ENCODE assay signal across 1 mouse cellular context in the genomic region with DNA sequence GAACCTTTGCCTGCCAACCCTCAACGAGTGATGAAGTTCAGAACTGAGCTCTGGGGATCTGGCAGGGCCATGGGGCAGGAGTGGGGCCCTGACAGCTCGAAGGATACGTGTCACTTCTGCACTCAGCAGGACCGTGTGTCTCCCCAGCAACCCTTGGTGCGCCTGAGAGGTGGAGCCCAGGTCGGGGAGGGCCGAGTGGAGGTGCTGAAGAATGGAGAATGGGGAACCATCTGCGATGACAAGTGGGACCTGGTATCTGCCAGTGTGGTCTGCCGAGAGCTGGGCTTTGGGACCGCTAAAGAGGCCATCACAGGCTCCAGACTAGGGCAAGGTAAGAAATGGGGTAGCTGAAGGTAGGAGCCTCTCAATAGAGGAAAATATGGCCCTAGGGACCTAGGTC. TPM values are rescaled to one million over a fixed set of nuclear protein-coding genes. Genes with fewer than 3 reads are reported as not detected.
"Had no signal": no experiment of that assay in that cellular context is flagged by ENCODE, and none has a peak within 500 bp of the region (broad histone marks: within the 10 kb centered on the region; RNA-seq: fewer than 3 reads in every experiment).

No protein-coding gene starts in this region.

RNA-seq across cellular contexts. Expression of a gene that starts 54.3 kb away (rescaled TPM):
- total RNA-seq: hindbrain, postnatal 0 days had no signal
